ENCODE assay signal across 13 mouse cellular contexts in the genomic region with DNA sequence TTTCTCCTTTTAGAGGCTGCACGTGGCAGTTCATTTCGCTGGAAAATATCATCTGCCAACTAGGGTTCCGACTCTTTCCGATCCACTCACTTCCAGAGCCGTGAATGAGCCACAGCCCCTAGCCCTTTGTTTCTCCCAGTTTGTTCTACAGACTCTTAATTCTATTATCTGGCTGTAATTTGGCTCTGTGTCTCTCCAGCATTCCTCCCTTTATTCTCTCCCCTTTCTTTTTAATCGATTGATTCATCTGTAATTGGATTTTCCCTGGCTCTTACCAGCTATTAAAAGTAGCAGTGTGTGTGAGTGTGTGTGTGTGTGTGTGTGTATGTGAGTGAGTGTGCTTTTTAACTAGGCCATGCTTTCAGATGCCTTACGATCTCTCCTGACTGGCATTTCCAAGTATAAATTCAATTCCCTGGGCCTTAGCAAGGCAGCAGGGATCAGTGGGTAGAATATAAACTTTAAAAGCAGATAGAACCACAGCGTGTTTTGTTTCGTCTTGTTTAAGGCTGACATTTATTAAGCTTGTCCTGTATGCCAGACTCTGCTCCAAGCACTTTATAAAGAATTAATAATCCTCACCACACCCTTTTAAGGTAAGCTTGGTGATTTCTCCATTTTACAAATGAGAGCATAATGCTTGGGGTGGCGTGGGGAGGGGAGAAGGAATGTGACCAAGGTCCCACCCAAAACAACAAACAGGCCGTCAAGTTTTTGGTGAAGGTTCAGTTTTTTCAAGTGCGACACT.
DNase-seq lines count a peak whose midpoint lies in the region; ATAC-seq and TF ChIP-seq lines count a peak whose summit lies in the region.
"Had no signal": no experiment of that assay in that cellular context is flagged by ENCODE, and none has a peak within 500 bp of the region (broad histone marks: within the 10 kb centered on the region; RNA-seq: fewer than 3 reads in every experiment).

No protein-coding gene starts in this region.

- ATAC-seq in neural tube, embryonic 13.5 days (ENCODE audit: low read depth): no peak
- ATAC-seq in midbrain, embryonic 14.5 days (ENCODE audit: low FRiP score, low TSS enrichment): peak; percentile 61
- ATAC-seq: activated CD4-positive, CD25-positive, alpha-beta regulatory T cell, adult 4 months had no signal

- no peak overlapping the region for H3K4me3 ChIP-seq in gastrocnemius, adult 2 months
- H3K4me3 ChIP-seq in neural tube, embryonic 13.5 days: no peak overlapping the region
- no peak overlapping the region for H3K4me3 ChIP-seq in midbrain, embryonic 14.5 days (replicated peaks; ENCODE audit: low read depth, low read length)

- no peak overlapping the region; the same call in 1 of the 2 replicates for H3K9ac ChIP-seq in neural tube, embryonic 13.5 days
- no peak overlapping the region for H3K9ac ChIP-seq in midbrain, embryonic 14.5 days (replicated peaks; ENCODE audit: low read length)

- no peaks in the 10 kb centered on the region for H3K9me3 ChIP-seq in neural tube, embryonic 13.5 days
- H3K9me3 ChIP-seq in midbrain, embryonic 14.5 days (ENCODE audit: control insufficient read depth, low read length): no peaks in the 10 kb centered on the region
- H3K9me3 ChIP-seq: G1E; megakaryocyte, embryonic 14.5 days had no signal

- intact Hi-C loops in gastrocnemius, adult 2 months (cut with DNase I): no loop called here
- intact Hi-C loops in gastrocnemius, postnatal 14 days (cut with DNase I; ENCODE audit: low total_unique reads): no loop called here

- no peaks in the 10 kb centered on the region for H3K27me3 ChIP-seq in neural tube, embryonic 13.5 days
- no peaks in the 10 kb centered on the region for H3K27me3 ChIP-seq in midbrain, embryonic 14.5 days (ENCODE audit: control insufficient read depth, insufficient read depth, low read length)
- H3K27me3 ChIP-seq: megakaryocyte, embryonic 14.5 days had no signal

- H3K27ac ChIP-seq in gastrocnemius, adult 2 months: peak overlapping the region; percentile 69; the same call in 1 of the 2 replicates
- H3K27ac ChIP-seq in neural tube, embryonic 13.5 days (replicated peaks): peak overlapping the region; percentile 46; the same call in 1 of the 2 replicates
- H3K27ac ChIP-seq in midbrain, embryonic 14.5 days (replicated peaks; ENCODE audit: low read depth, low read length): peak overlapping the region; percentile 47; the same call in 1 of the 2 replicates

- no peaks in the 10 kb centered on the region for H3K36me3 ChIP-seq in neural tube, embryonic 13.5 days
- H3K36me3 ChIP-seq in midbrain, embryonic 14.5 days (ENCODE audit: control insufficient read depth, insufficient read depth, low read length): no peaks in the 10 kb centered on the region
- H3K36me3 ChIP-seq: G1E had no signal

- WGBS in neural tube, embryonic 13.5 days: 64% methylated on average over 12 of the region's 12 CpGs
- 15% methylated on average over 12 of the region's 12 CpGs for WGBS in midbrain, embryonic 14.5 days

- peaks cover 18% of the 10 kb centered on the region for H3K4me1 ChIP-seq in neural tube, embryonic 13.5 days (replicated peaks)
- peaks cover 9% of the 10 kb centered on the region for H3K4me1 ChIP-seq in midbrain, embryonic 14.5 days (ENCODE audit: control insufficient read depth, insufficient read depth, low read length)

- TF ChIP-seq CTCF in gastrocnemius, adult 2 months (IDR thresholded peaks at IDR 0.05): no peak

- no peak for DNase-seq in gastrocnemius, adult 2 months
- no peak for DNase-seq in gastrocnemius, postnatal 14 days
- DNase-seq in neural tube, embryonic 10.5 days (ENCODE audit: extremely low spot score, low spot score): no peak
- peak; percentile 73 for DNase-seq in midbrain, embryonic 14.5 days
- DNase-seq in B cell, adult 2 months: no peak
- DNase-seq in adrenal gland, adult 18-20 months (ENCODE audit: low spot score in 2 of 2): no peak
- DNase-seq in ovary, adult 18-20 months (ENCODE audit: low spot score): no peak
- DNase-seq: cerebellum, adult 9-10 months; lung, adult 2 months had no signal

- no peak overlapping the region for H3K4me2 ChIP-seq in neural tube, embryonic 13.5 days
- no peak overlapping the region for H3K4me2 ChIP-seq in midbrain, embryonic 14.5 days (ENCODE audit: low read length)
